Mouse (Mus musculus) olfactory bulb, adult 2 months (tissue): ENCODE data around the gene Immp2l.

Source experiments
- CTCF ChIP-seq: fragments of 200-500 bp; IDR thresholded peaks from 2 replicates; pipeline ENCODE4 v1.5.1; 2012; ENCODE audit warnings: low read depth, mild to moderate bottlenecking, low read length, moderate library complexity; ENCODE audit not compliant: insufficient read depth
- POLR2A ChIP-seq: fragments of 200-500 bp; IDR thresholded peaks from 2 replicates; pipeline ENCODE4 v1.6.1; 2012; ENCODE audit warnings: mild to moderate bottlenecking, low read depth, low read length, moderate library complexity; ENCODE audit not compliant: insufficient read depth

- no peak for TF ChIP-seq POLR2A
- TF ChIP-seq CTCF, result no peak
Observed at GRCm38 (mm10) chr12:41167802-41168201, 143.9 kb downstream of the Immp2l start.
